Mouse (Mus musculus) CH12.LX (cell line): ENCODE data around the gene Lrrc8c. TPM values are rescaled to one million over a fixed set of nuclear protein-coding genes. Genes with fewer than 3 reads are reported as not detected.

Experiments used
- DNase-seq: peaks from one replicate; pipeline ENCODE4 v3.0.0-alpha.2; 2013; ENCODE audit errors: extremely low read depth
- H3K27ac ChIP-seq: 2 replicates; pipeline ENCODE4 v1.5.1; 2012; ENCODE audit warnings: low read depth, mild to moderate bottlenecking, control low read depth, moderate library complexity; ENCODE audit not compliant: insufficient read depth
- H3K27me3 ChIP-seq: replicated peaks from 2 replicates; pipeline ENCODE3; 2012; ENCODE audit warnings: inconsistent platforms
- H3K36me3 ChIP-seq, 2 experiments: replicated peaks in 1 of 2; 2 replicates each; pipeline versions ENCODE3 to v1.6.1; 2012; ENCODE audit warnings: inconsistent platforms in 1 of 2, low read length in 1 of 2, mild to moderate bottlenecking in 1 of 2, mixed read lengths in 1 of 2, moderate library complexity in 1 of 2; ENCODE audit not compliant: control insufficient read depth in 1 of 2, insufficient read depth in 1 of 2
- H3K4me1 ChIP-seq, 2 experiments: 2 replicates each; pipeline ENCODE4 v1.6.1; 2012; ENCODE audit warnings: inconsistent platforms in 1 of 2, moderate library complexity in 1 of 2; ENCODE audit not compliant: insufficient read depth in 2 of 2, control insufficient read depth in 1 of 2
- H3K4me2 ChIP-seq: 2 replicates; pipeline ENCODE4 v1.6.1; 2012; ENCODE audit warnings: low read depth, mild to moderate bottlenecking, control low read depth; ENCODE audit not compliant: poor library complexity, insufficient read depth, severe bottlenecking
- H3K4me3 ChIP-seq, 3 experiments: fragments of 150-350 bp in 1 of 3; sonication (generic) in 1 of 3; replicated peaks in 1 of 3; 2 replicates each; pipeline versions ENCODE3 to v1.5.1; 2011 to 2012; ENCODE audit warnings: low read depth in 2 of 3, low read length in 2 of 3, mild to moderate bottlenecking in 2 of 3, moderate library complexity in 2 of 3, control low read depth in 1 of 3, improper control_type of control experiment in 1 of 3, inconsistent platforms in 1 of 3, mixed read lengths in 1 of 3; ENCODE audit not compliant: poor library complexity in 1 of 3
- H3K79me2 ChIP-seq: replicated peaks from 2 replicates; pipeline ENCODE4 v1.6.1; 2012; ENCODE audit warnings: mild to moderate bottlenecking, moderate library complexity; ENCODE audit not compliant: control insufficient read depth, poor library complexity, insufficient read depth, severe bottlenecking; ENCODE audit errors: extremely low read depth
- H3K9ac ChIP-seq: 2 replicates; pipeline ENCODE4 v1.6.1; 2012; ENCODE audit warnings: low read depth, mild to moderate bottlenecking, control low read depth, moderate library complexity; ENCODE audit not compliant: insufficient read depth
- H3K9me3 ChIP-seq: replicated peaks from 2 replicates; pipeline ENCODE3; 2012; ENCODE audit warnings: low read length, inconsistent platforms, mixed read lengths
- CHD2 ChIP-seq: IDR thresholded peaks from 2 replicates; pipeline ENCODE4 v1.6.1; 2011; ENCODE audit warnings: low read length, improper control_type of control experiment
- CTCF ChIP-seq, 2 experiments: IDR thresholded peaks in 1 of 2; conservative IDR thresholded peaks in 1 of 2; 2 replicates each; pipeline ENCODE4 v1.5.1; 2011 to 2012; ENCODE audit warnings: low read depth in 2 of 2, low read length in 2 of 2, improper control_type of control experiment in 1 of 2, inconsistent platforms in 1 of 2, mild to moderate bottlenecking in 1 of 2, moderate library complexity in 1 of 2
- ELF1 ChIP-seq: IDR thresholded peaks from 2 replicates; pipeline ENCODE4 v1.6.1; 2014; ENCODE audit warnings: low read depth, mild to moderate bottlenecking, inconsistent platforms, low read length, improper control_type of control experiment
- EP300 ChIP-seq: IDR thresholded peaks from 2 replicates; pipeline ENCODE4 v1.6.1; 2011; ENCODE audit warnings: low read length, improper control_type of control experiment
- ETS1 ChIP-seq: conservative IDR thresholded peaks from 2 replicates; pipeline ENCODE4 v1.6.1; 2012; ENCODE audit warnings: low read depth, mild to moderate bottlenecking, inconsistent platforms, low read length, improper control_type of control experiment, moderate library complexity
- IRF4 ChIP-seq: IDR thresholded peaks from 2 replicates; pipeline ENCODE4 v1.6.1; 2014; ENCODE audit warnings: low read depth, mild to moderate bottlenecking, inconsistent platforms, low read length, improper control_type of control experiment
- JUN ChIP-seq: IDR thresholded peaks from 2 replicates; pipeline ENCODE4 v1.6.1; 2011; ENCODE audit warnings: low read depth, mild to moderate bottlenecking, low read length, improper control_type of control experiment, moderate library complexity; ENCODE audit not compliant: insufficient read depth
- JUND ChIP-seq: conservative IDR thresholded peaks from 2 replicates; pipeline ENCODE4 v1.6.1; 2011; ENCODE audit warnings: low read depth, low read length, improper control_type of control experiment
- KAT2A ChIP-seq: IDR thresholded peaks from 2 replicates; pipeline ENCODE4 v1.6.1; 2012; ENCODE audit warnings: low read length, improper control_type of control experiment, inconsistent platforms; ENCODE audit not compliant: insufficient replicate concordance
- MAFK ChIP-seq: IDR thresholded peaks from 2 replicates; pipeline ENCODE4 v1.6.1; 2011; ENCODE audit warnings: low read length, improper control_type of control experiment; ENCODE audit not compliant: insufficient replicate concordance
- MAX ChIP-seq: IDR thresholded peaks from 2 replicates; pipeline ENCODE4 v1.6.1; 2011; ENCODE audit warnings: low read length, improper control_type of control experiment
- MEF2A ChIP-seq: IDR thresholded peaks from 2 replicates; pipeline ENCODE4 v1.6.1; 2014; ENCODE audit warnings: low read depth, mild to moderate bottlenecking, inconsistent platforms, low read length, improper control_type of control experiment, borderline replicate concordance
- MXI1 ChIP-seq: IDR thresholded peaks from 2 replicates; pipeline ENCODE4 v1.6.1; 2011; ENCODE audit warnings: mild to moderate bottlenecking, low read depth, low read length, improper control_type of control experiment
- MYC ChIP-seq: IDR thresholded peaks from 2 replicates; pipeline ENCODE4 v1.6.1; 2011; ENCODE audit warnings: low read depth, mild to moderate bottlenecking, improper control_type of control experiment, low read length
- PAX5 ChIP-seq: IDR thresholded peaks from 2 replicates; pipeline ENCODE4 v1.6.1; 2012; ENCODE audit warnings: low read length, inconsistent platforms, mixed read lengths
- POLR2AphosphoS2 ChIP-seq: IDR thresholded peaks from 2 replicates; pipeline ENCODE4 v1.6.1; 2011; ENCODE audit warnings: low read depth, low read length, improper control_type of control experiment
- RAD21 ChIP-seq: IDR thresholded peaks from 2 replicates; pipeline ENCODE4 v1.6.1; 2011; ENCODE audit warnings: low read depth, mild to moderate bottlenecking, low read length, improper control_type of control experiment, moderate library complexity
- SIN3A ChIP-seq: IDR thresholded peaks from 2 replicates; pipeline ENCODE4 v1.6.1; 2012; ENCODE audit warnings: low read length, improper control_type of control experiment, inconsistent platforms
- SMC3 ChIP-seq: IDR thresholded peaks from 2 replicates; pipeline ENCODE4 v1.6.1; 2011; ENCODE audit warnings: low read depth, low read length, improper control_type of control experiment
- TCF12 ChIP-seq: IDR thresholded peaks from 2 replicates; pipeline ENCODE4 v1.6.1; 2014; ENCODE audit warnings: low read depth, mild to moderate bottlenecking, inconsistent platforms, low read length, improper control_type of control experiment
- UBTF ChIP-seq: IDR thresholded peaks from 2 replicates; pipeline ENCODE4 v1.6.1; 2012; ENCODE audit warnings: low read depth, mild to moderate bottlenecking, inconsistent platforms, low read length, improper control_type of control experiment, moderate library complexity
- USF1 ChIP-seq: IDR thresholded peaks from 2 replicates; pipeline ENCODE4 v1.6.1; 2014; ENCODE audit warnings: low read depth, mild to moderate bottlenecking, inconsistent platforms, low read length, improper control_type of control experiment
- ZC3H11A ChIP-seq: IDR thresholded peaks from 2 replicates; pipeline ENCODE4 v1.6.1; 2012; ENCODE audit warnings: low read depth, mild to moderate bottlenecking, inconsistent platforms, low read length, improper control_type of control experiment
- ZKSCAN1 ChIP-seq: IDR thresholded peaks from 2 replicates; pipeline ENCODE4 v1.6.1; 2012; ENCODE audit warnings: low read depth, inconsistent platforms, low read length, improper control_type of control experiment, borderline replicate concordance
- ZNF384 ChIP-seq: IDR thresholded peaks from 2 replicates; pipeline ENCODE4 v1.6.1; 2012; ENCODE audit warnings: low read depth, low read length, improper control_type of control experiment, inconsistent platforms
- dilution Hi-C: fragments of 300-500 bp; cut with MboI; formaldehyde crosslinking; loops from 2 replicates; pipeline ENCODE4 v1.14.3; 2020; ENCODE audit warnings: low sequenced_read_pairs; ENCODE audit not compliant: extremely low pct_unique_long_range_greater_than_20kb, extremely low pct_ligation_motif_present
- in situ Hi-C: fragments of 300-500 bp; cut with MboI; formaldehyde crosslinking; loops from 3 replicates; pipeline ENCODE4 v1.14.3; 2019; ENCODE audit warnings: low sequenced_read_pairs, low pct_ligation_motif_present, low pct_unique_long_range_greater_than_20kb, mixed read lengths
- polyA plus RNA-seq: library from polyadenylated mRNA; unstranded; fragments of >175 nt; gene quantifications from 2 replicates; pipeline ENCODE4 v1.2.1, GENCODE M21; 2012; ENCODE audit warnings: low read depth; ENCODE audit not compliant: insufficient read length
- total RNA-seq, 2 experiments: library from RNA; depleted of rRNA; stranded (reverse); fragments of 300-350 nt in 1 of 2; fragments of >200 nt in 1 of 2; gene quantifications; 2 replicates each; pipeline ENCODE4 v1.2.3; 2012 to 2014

Gene Lrrc8c
- total and polyA plus RNA-seq, 3 experiments = 3.3 to 10.3 (median 5.9) TPM

- peaks cover 3% of the 10 kb centered on the region for H3K27me3 ChIP-seq
- DNase-seq = no peak
- TF ChIP-seq ZNF384 = no peak
- no peak for TF ChIP-seq SMC3
- TF ChIP-seq MXI1 = no peak
- TF ChIP-seq MAX = no peak
- no peak for TF ChIP-seq UBTF
- no peak for TF ChIP-seq JUN
- no peak for TF ChIP-seq ELF1
- no peak for TF ChIP-seq TCF12
- TF ChIP-seq CHD2 = no peak
- no peak for TF ChIP-seq KAT2A
- no peak for TF ChIP-seq MYC
- TF ChIP-seq RAD21 = no peak
- TF ChIP-seq ZC3H11A = no peak
- TF ChIP-seq, all 38 proteins: peak for 0
- Histone ChIP-seq H3K4me2 (no peak overlapping the region), H3K27ac (no peak overlapping the region), H3K9ac (no peak overlapping the region), H3K4me3 (no peak overlapping the region), H3K36me3 (no peaks in the 10 kb centered on the region), H3K4me1 (peaks cover 6 to 43% of the 10 kb centered on the region in 2 experiments), H3K9me3 (no peaks in the 10 kb centered on the region), H3K79me2 (no peaks in the 10 kb centered on the region)
- in situ Hi-C loops = loop anchor here (5.0 kb wide), 3 partner anchors 89 to 371 kb away; no protein-coding TSS in a partner anchor
- dilution Hi-C loops = no loop called here
Observed at GRCm38 (mm10) chr5:105496586-105496985, 22.6 kb upstream of the Lrrc8c start.

GRCm38 (mm10) chr5:105498429-105499000 is 20.7 kb upstream of the Lrrc8c start:
- H3K9me3 ChIP-seq = peaks cover 7% of the 10 kb centered on the region
- H3K27ac ChIP-seq = no peak overlapping the region
- H3K4me2 ChIP-seq = no peak overlapping the region
- H3K4me1 ChIP-seq = peaks cover 6 to 40% of the 10 kb centered on the region in 2 experiments
- no peak overlapping the region for H3K9ac ChIP-seq
- TF ChIP-seq ETS1 (no peak), CTCF (conservative IDR thresholded peaks at IDR 0.05 in 1 of 2, IDR thresholded peaks at IDR 0.05 in 1 of 2; ENCODE audit: low read depth in 2 of 2, low read length in 2 of 2) (no peak), POLR2AphosphoS2 (no peak), KAT2A (no peak), ZKSCAN1 (no peak), JUND (no peak), SMC3 (no peak), MYC (no peak), USF1 (no peak), EP300 (no peak), MAFK (no peak), MAX (no peak), PAX5 (no peak), MEF2A (no peak), IRF4 (no peak), RAD21 (no peak), SIN3A (no peak)
- H3K4me3 ChIP-seq = no peak overlapping the region
- H3K79me2 ChIP-seq = no peaks in the 10 kb centered on the region
- DNase-seq = no peak
- in situ Hi-C loops (loop anchor here (5.0 kb wide), 3 partner anchors 91 to 369 kb away; no protein-coding TSS in a partner anchor), dilution Hi-C loops (no loop called here)
- H3K36me3 ChIP-seq = no peaks in the 10 kb centered on the region
- peaks cover 3% of the 10 kb centered on the region for H3K27me3 ChIP-seq
